Mouse (Mus musculus): Measurements from ENCODE around the gene Omp. TPM values are rescaled to one million over a fixed set of nuclear protein-coding genes. Genes with fewer than 3 reads are reported as not detected.
"Not testable (repeated sequence)": the region's sequence is repeated elsewhere in the genome, so short reads cannot be mapped to it uniquely, and the experiment has no call there.

Omp gene
- total and polyA plus RNA-seq, 3 experiments: 0.22 TPM; not detected in 2

DNA sequence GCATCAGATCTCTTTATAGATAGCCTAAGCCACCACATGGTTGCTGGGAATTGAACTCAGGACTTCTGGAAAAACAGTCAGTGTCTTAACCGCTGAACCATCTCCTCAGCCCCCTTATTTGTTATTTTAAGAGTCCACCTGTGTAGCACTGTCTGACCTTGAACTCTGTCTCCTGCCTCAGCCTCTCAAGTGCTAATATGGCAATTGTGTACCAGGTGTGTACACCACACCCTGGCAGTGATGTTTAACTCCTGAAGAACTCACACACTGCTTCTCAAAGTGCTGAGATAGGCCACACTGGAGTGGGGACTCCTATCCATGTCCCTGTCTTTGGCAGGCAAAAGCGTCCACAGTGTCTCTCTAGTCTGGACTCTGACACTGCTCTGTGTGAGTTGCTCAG, 43.4 kb upstream of the Omp start:
- Histone ChIP-seq H3K4me1 (ENCODE audit: insufficient read depth, low read depth, low read length) (no peaks in the 10 kb centered on the region), H3K36me3 (replicated peaks) (no peaks in the 10 kb centered on the region), H3K9me3 (replicated peaks) (0 out of 2 replicates have a peak, but pooled peaks cover 2% of the 10 kb centered on the region), H3K4me3 (ENCODE audit: low read depth, low read length) (no peak overlapping the region), H3K27me3 (ENCODE audit: insufficient read depth, low read length) (peaks cover 20% of the 10 kb centered on the region)
- no peak for ATAC-seq (ENCODE audit: extremely low read depth, insufficient number of reproducible peaks, low FRiP score, poor library complexity, severe bottlenecking)
- no peak for TF ChIP-seq GATA1 (IDR thresholded peaks at IDR 0.05; ENCODE audit: borderline replicate concordance, low read length)
- no peak for TF ChIP-seq CTCF (IDR thresholded peaks at IDR 0.05; ENCODE audit: low read depth, low read length)
- no peak for TF ChIP-seq POLR2AphosphoS5 (IDR thresholded peaks at IDR 0.05; ENCODE audit: insufficient replicate concordance, low read depth, low read length)
- no peak for TF ChIP-seq GATA2 (IDR thresholded peaks at IDR 0.05; ENCODE audit: borderline replicate concordance, low read depth, low read length)
- TF ChIP-seq TAL1 (conservative IDR thresholded peaks at IDR 0.05; ENCODE audit: low read depth, low read length): no peak
- no peak for DNase-seq (ENCODE audit: low spot score)

DNA sequence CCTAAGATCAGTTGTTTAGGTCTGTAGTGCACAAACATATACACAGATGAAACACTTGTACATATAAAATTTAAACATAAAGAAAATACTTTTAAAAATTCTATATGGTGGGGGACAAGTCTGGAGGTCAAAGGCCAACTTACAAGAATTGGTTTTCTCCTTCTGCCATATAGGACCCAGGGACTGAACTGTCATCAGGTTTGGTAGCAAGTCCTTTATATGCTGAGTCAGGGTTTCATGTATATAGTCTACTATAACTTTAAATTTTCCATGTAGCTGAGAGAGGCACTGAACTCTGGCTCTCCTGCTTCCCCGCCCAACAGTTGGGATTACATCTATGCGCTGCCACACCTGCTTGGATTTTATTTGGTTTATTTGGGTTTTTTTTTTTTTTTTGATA, 42.9 kb upstream of the Omp start:
- no peaks in the 10 kb centered on the region for H3K4me1 ChIP-seq (ENCODE audit: insufficient read depth, low read depth, low read length)

DNA sequence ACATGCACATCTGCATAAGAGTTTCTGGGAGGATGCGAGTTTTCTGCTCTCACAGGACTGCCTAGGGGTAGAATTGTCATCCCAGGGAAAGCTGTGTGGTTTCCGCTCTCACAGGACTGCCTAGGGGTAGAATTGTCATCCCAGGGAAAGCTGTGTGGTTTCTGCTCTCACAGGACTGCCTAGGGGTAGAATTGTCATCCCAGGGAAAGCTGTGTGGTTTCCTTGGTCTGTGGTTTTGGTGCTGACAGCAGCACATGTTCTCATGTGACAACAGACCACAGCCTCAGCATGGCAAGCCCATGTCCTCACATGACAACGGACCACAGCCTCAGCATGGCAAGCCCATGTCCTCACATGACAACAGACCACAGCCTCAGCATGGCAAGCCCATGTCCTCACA, 42.0 kb upstream of the Omp start:
- not testable (repeated sequence) for DNase-seq (ENCODE audit: low spot score); H3K36me3 ChIP-seq (replicated peaks); H3K9me3 ChIP-seq (replicated peaks); H3K4me1 ChIP-seq (ENCODE audit: insufficient read depth, low read depth, low read length); H3K4me3 ChIP-seq (ENCODE audit: low read depth, low read length); ATAC-seq (ENCODE audit: extremely low read depth, insufficient number of reproducible peaks, low FRiP score, poor library complexity, severe bottlenecking)
- H3K27me3 ChIP-seq (ENCODE audit: insufficient read depth, low read length): peaks cover 24% of the 10 kb centered on the region

More for the DNA sequence above, 42.9 kb upstream of the Omp start:
- Histone ChIP-seq H3K36me3 (replicated peaks) (no peaks in the 10 kb centered on the region), H3K9me3 (replicated peaks) (no peaks in the 10 kb centered on the region), H3K27me3 (ENCODE audit: insufficient read depth, low read length) (peaks cover 20% of the 10 kb centered on the region), H3K4me3 (ENCODE audit: low read depth, low read length) (no peak overlapping the region)
- TF ChIP-seq GATA1 (IDR thresholded peaks at IDR 0.05; ENCODE audit: borderline replicate concordance, low read length): no peak
- no peak for TF ChIP-seq POLR2AphosphoS5 (IDR thresholded peaks at IDR 0.05; ENCODE audit: insufficient replicate concordance, low read depth, low read length)
- no peak for TF ChIP-seq TAL1 (conservative IDR thresholded peaks at IDR 0.05; ENCODE audit: low read depth, low read length)
- no peak for ATAC-seq (ENCODE audit: extremely low read depth, insufficient number of reproducible peaks, low FRiP score, poor library complexity, severe bottlenecking)
- no peak for DNase-seq (ENCODE audit: low spot score)

DNA sequence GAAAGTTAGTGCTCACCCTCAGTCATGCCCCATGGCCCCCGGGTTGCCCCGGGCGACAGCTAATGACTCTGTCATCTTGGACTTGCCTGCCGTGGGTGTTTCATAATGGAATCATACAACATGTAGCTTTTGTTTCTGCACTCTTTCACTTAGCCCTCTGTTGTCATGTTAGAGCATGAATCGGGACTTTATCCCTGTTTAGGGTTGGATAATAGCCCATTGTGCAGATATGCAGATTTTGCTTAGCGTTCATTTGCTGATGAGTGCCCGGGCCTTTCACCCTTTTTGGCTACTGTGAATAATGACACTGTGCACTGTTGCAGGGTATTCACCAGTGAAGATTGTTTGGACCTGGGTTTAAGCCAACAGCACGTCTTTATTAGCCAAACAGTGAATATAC, 41.3 kb upstream of the Omp start:
- H3K4me1 ChIP-seq (ENCODE audit: insufficient read depth, low read depth, low read length): no peaks in the 10 kb centered on the region
- no peaks in the 10 kb centered on the region for H3K36me3 ChIP-seq (replicated peaks)

DNA sequence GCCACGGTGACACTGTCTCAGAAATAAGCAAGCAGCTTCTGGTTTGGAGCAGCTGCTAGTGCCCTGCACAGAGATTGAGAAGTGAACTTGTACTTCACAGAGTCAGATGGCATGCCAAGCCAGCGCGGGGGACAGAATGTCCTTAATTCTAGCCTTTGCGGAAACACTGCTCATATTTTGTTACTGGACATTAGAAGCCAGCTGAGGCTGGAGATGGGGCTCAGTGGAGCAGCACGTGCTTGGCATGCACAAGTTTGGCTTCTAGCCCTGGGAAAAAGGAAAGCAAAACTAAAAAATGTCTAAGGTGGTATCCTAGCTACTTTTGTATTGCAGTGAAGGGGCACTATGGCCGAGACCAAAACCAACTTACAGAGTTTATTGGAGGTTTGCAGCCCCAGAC, 40.0 kb upstream of the Omp start:
- H3K36me3 ChIP-seq (replicated peaks): no peaks in the 10 kb centered on the region
- DNase-seq (ENCODE audit: low spot score): no peak
- TF ChIP-seq CTCF (IDR thresholded peaks at IDR 0.05; ENCODE audit: low read depth, low read length) (no peak), TAL1 (conservative IDR thresholded peaks at IDR 0.05; ENCODE audit: low read depth, low read length) (no peak), GATA1 (IDR thresholded peaks at IDR 0.05; ENCODE audit: borderline replicate concordance, low read length) (no peak), GATA2 (IDR thresholded peaks at IDR 0.05; ENCODE audit: borderline replicate concordance, low read depth, low read length) (no peak), POLR2AphosphoS5 (IDR thresholded peaks at IDR 0.05; ENCODE audit: insufficient replicate concordance, low read depth, low read length) (no peak)
- no peak for ATAC-seq (ENCODE audit: extremely low read depth, insufficient number of reproducible peaks, low FRiP score, poor library complexity, severe bottlenecking)
- H3K4me3 ChIP-seq (ENCODE audit: low read depth, low read length): no peak overlapping the region
- H3K4me1 ChIP-seq (ENCODE audit: insufficient read depth, low read depth, low read length): no peaks in the 10 kb centered on the region
- H3K27me3 ChIP-seq (ENCODE audit: insufficient read depth, low read length): peaks cover 20% of the 10 kb centered on the region
- no peaks in the 10 kb centered on the region for H3K9me3 ChIP-seq (replicated peaks)

More for the DNA sequence above, 41.3 kb upstream of the Omp start:
- H3K9me3 ChIP-seq (replicated peaks): no peaks in the 10 kb centered on the region
- ATAC-seq (ENCODE audit: extremely low read depth, insufficient number of reproducible peaks, low FRiP score, poor library complexity, severe bottlenecking) (no peak), DNase-seq (ENCODE audit: low spot score) (no peak)
- H3K4me3 ChIP-seq (ENCODE audit: low read depth, low read length): no peak overlapping the region
- peaks cover 20% of the 10 kb centered on the region for H3K27me3 ChIP-seq (ENCODE audit: insufficient read depth, low read length)
- TF ChIP-seq POLR2AphosphoS5 (IDR thresholded peaks at IDR 0.05; ENCODE audit: insufficient replicate concordance, low read depth, low read length) (no peak), GATA1 (IDR thresholded peaks at IDR 0.05; ENCODE audit: borderline replicate concordance, low read length) (no peak), CTCF (IDR thresholded peaks at IDR 0.05; ENCODE audit: low read depth, low read length) (no peak), GATA2 (IDR thresholded peaks at IDR 0.05; ENCODE audit: borderline replicate concordance, low read depth, low read length) (no peak), TAL1 (conservative IDR thresholded peaks at IDR 0.05; ENCODE audit: low read depth, low read length) (no peak)

DNA sequence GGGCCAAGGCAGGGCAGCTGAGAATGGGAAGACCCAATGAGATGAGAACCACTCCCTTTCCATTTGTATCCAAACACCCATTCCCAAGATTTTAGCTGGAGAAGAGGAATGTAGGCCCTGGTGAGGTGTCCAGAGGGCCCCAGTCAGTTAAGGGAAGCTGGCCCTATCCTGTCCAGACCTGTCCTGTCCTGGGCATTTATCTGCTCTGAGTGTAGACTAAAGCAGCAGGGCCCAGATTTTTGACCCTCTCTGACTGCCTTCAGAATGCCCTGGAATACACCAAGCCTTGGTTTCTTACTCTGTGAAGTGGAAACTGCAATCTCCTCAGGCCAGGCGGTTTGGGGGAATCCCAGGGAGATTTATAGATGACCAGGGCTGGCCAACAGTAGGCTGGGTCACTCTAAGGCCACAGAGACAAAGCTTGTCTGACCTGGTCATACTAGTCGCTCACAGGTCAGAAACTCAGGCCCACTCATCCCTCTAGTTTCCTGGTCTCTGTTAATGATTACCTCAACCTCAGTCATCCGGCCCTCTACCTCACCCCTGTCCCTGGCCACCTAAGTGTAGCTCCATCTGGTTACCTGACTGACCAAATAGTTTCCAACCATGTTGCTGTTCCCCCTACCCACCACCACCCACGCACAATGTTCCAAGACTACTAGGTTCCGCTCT, 33.4 kb upstream of the Omp start:
- no peaks in the 10 kb centered on the region for H3K36me3 ChIP-seq (replicated peaks)
- TF ChIP-seq CTCF (IDR thresholded peaks at IDR 0.05; ENCODE audit: low read depth, low read length) (no peak), POLR2AphosphoS5 (IDR thresholded peaks at IDR 0.05; ENCODE audit: insufficient replicate concordance, low read depth, low read length) (no peak), TAL1 (conservative IDR thresholded peaks at IDR 0.05; ENCODE audit: low read depth, low read length) (no peak), GATA2 (IDR thresholded peaks at IDR 0.05; ENCODE audit: borderline replicate concordance, low read depth, low read length) (no peak), GATA1 (IDR thresholded peaks at IDR 0.05; ENCODE audit: borderline replicate concordance, low read length) (no peak)
- no peak for DNase-seq (ENCODE audit: low spot score)
- no peak for ATAC-seq (ENCODE audit: extremely low read depth, insufficient number of reproducible peaks, low FRiP score, poor library complexity, severe bottlenecking)
- no peaks in the 10 kb centered on the region for H3K9me3 ChIP-seq (replicated peaks)
- peaks cover 16% of the 10 kb centered on the region for H3K4me1 ChIP-seq (ENCODE audit: insufficient read depth, low read depth, low read length)
- H3K4me3 ChIP-seq (ENCODE audit: low read depth, low read length): peak overlapping the region; percentile 74; the same call in 1 of the 2 replicates
- peaks cover 56% of the 10 kb centered on the region for H3K27me3 ChIP-seq (ENCODE audit: insufficient read depth, low read length)
